Mouse (Mus musculus): ENCODE data around the gene Gramd4.
"Not testable (repeated sequence)": the region's sequence is repeated elsewhere in the genome, so short reads cannot be mapped to it uniquely, and the experiment has no call there.

Gene Gramd4

GRCm38 (mm10) chr15:86050170-86050743, 7.2 kb upstream of the Gramd4 start:
- DNase-seq (ENCODE audit: extremely low read depth, insufficient read length, low spot score), result peak; percentile 30

GRCm38 (mm10) chr15:86051152-86051551, 6.3 kb upstream of the Gramd4 start:
- no peak for DNase-seq (ENCODE audit: extremely low read depth, insufficient read length, low spot score)

- DNase-seq (ENCODE audit: extremely low read depth, insufficient read length, low spot score), result no peak
These were observed 5.5 kb upstream of the Gramd4 start for GRCm38 (mm10) chr15:86051878-86052478.

- DNase-seq (ENCODE audit: extremely low read depth, insufficient read length, low spot score), result peak; percentile 54
These were observed 3.5 kb upstream of the Gramd4 start for GRCm38 (mm10) chr15:86053890-86054536.

GRCm38 (mm10) chr15:86054861-86055260, 2.6 kb upstream of the Gramd4 start:
- not testable (repeated sequence) for DNase-seq (ENCODE audit: extremely low read depth, insufficient read length, low spot score)

GRCm38 (mm10) chr15:86056221-86056760, 1.2 kb upstream of the Gramd4 start:
- no peak for DNase-seq (ENCODE audit: extremely low read depth, insufficient read length, low spot score)

- no peak for DNase-seq (ENCODE audit: extremely low read depth, insufficient read length, low spot score)
These were observed 413 bp downstream of the Gramd4 start for GRCm38 (mm10) chr15:86057908-86058307.

GRCm38 (mm10) chr15:86058394-86058915, 960 bp downstream of the Gramd4 start:
- peak; percentile 88 for DNase-seq (ENCODE audit: extremely low read depth, insufficient read length, low spot score)

- peak; percentile 56 for DNase-seq (ENCODE audit: extremely low read depth, insufficient read length, low spot score)
These were observed 1.7 kb downstream of the Gramd4 start for GRCm38 (mm10) chr15:86058931-86059834.

- no peak for DNase-seq (ENCODE audit: extremely low read depth, insufficient read length, low spot score)
These were observed 2.4 kb downstream of the Gramd4 start for GRCm38 (mm10) chr15:86059835-86060380.

- DNase-seq (ENCODE audit: extremely low read depth, insufficient read length, low spot score), result no peak
These were observed 3.1 kb downstream of the Gramd4 start for GRCm38 (mm10) chr15:86060581-86060980.

GRCm38 (mm10) chr15:86061221-86061620, 3.7 kb downstream of the Gramd4 start:
- DNase-seq (ENCODE audit: extremely low read depth, insufficient read length, low spot score), result no peak

- DNase-seq (ENCODE audit: extremely low read depth, insufficient read length, low spot score), result no peak
These were observed 4.5 kb downstream of the Gramd4 start for GRCm38 (mm10) chr15:86061848-86062481.

GRCm38 (mm10) chr15:86064191-86064849, 6.8 kb downstream of the Gramd4 start:
- no peak for DNase-seq (ENCODE audit: extremely low read depth, insufficient read length, low spot score)

- no peak for DNase-seq (ENCODE audit: extremely low read depth, insufficient read length, low spot score)
These were observed 7.3 kb downstream of the Gramd4 start for GRCm38 (mm10) chr15:86064850-86065229.

- DNase-seq (ENCODE audit: extremely low read depth, insufficient read length, low spot score), result no peak
These were observed 7.9 kb downstream of the Gramd4 start for GRCm38 (mm10) chr15:86065367-86065766.

GRCm38 (mm10) chr15:86066836-86067580, 9.5 kb downstream of the Gramd4 start:
- peak; percentile 82 for DNase-seq (ENCODE audit: extremely low read depth, insufficient read length, low spot score)

GRCm38 (mm10) chr15:86067581-86067910, 10.1 kb downstream of the Gramd4 start:
- peak; percentile 84 for DNase-seq (ENCODE audit: extremely low read depth, insufficient read length, low spot score)
